Mouse (Mus musculus): ENCODE results near the gene Pdk3. TPM values are rescaled to one million over a fixed set of nuclear protein-coding genes. Genes with fewer than 3 reads are reported as not detected.

Pdk3 gene
- polyA plus RNA-seq, 1 experiment from 2014 or later = 170 TPM

DNA sequence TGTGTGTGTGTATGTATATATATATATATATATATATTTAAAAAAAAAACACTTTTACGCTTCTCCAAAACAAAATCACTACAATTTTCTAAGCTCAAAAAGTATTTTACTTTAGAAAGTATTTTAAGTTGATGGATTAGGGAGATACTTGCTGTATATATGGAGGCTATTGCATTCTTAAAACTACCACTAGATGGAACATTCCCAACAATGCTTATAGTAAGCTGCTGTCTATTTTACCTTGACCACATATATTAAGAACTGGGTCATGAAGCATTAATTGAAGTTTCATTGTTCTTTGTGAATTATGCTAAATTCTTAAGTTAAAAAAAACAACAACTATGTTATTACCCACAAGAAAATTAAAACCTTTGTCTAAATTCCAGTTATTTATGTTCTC is 24.0 kb downstream of the Pdk3 start:
- Histone ChIP-seq H3K36me3 (ENCODE audit: control insufficient read depth, insufficient read depth, low read length) (no peaks in the 10 kb centered on the region), H3K27me3 (ENCODE audit: control insufficient read depth, insufficient read depth, low read length) (peaks cover 6% of the 10 kb centered on the region; the same call in 1 of the 2 replicates), H3K9me3 (replicated peaks; ENCODE audit: control insufficient read depth, low read length) (no peaks in the 10 kb centered on the region), H3K27ac (ENCODE audit: low read depth, low read length) (no peak overlapping the region), H3K4me2 (no peak overlapping the region), H3K4me1 (ENCODE audit: control insufficient read depth, insufficient read depth, low read length) (no peaks in the 10 kb centered on the region), H3K4me3 (ENCODE audit: low read depth, low read length) (no peak overlapping the region), H3K9ac (ENCODE audit: low read depth, low read length) (no peak overlapping the region)
- no peak for ATAC-seq (replicated peaks; ENCODE audit: insufficient number of reproducible peaks, low FRiP score, low TSS enrichment)
- 86% methylated on average over 1 of the region's 1 CpGs for WGBS (ENCODE audit: insufficient replicate concordance)

- Histone ChIP-seq H3K4me3 (ENCODE audit: low read depth, low read length) (no peak overlapping the region), H3K27ac (ENCODE audit: low read depth, low read length) (no peak overlapping the region), H3K9ac (ENCODE audit: low read depth, low read length) (no peak overlapping the region), H3K4me2 (no peak overlapping the region), H3K27me3 (ENCODE audit: control insufficient read depth, insufficient read depth, low read length) (no peaks in the 10 kb centered on the region), H3K36me3 (ENCODE audit: control insufficient read depth, insufficient read depth, low read length) (no peaks in the 10 kb centered on the region), H3K4me1 (ENCODE audit: control insufficient read depth, insufficient read depth, low read length) (no peaks in the 10 kb centered on the region), H3K9me3 (replicated peaks; ENCODE audit: control insufficient read depth, low read length) (no peaks in the 10 kb centered on the region)
- no peak for ATAC-seq (replicated peaks; ENCODE audit: insufficient number of reproducible peaks, low FRiP score, low TSS enrichment)
Observed at GRCm38 (mm10) chrX:93793168-93793567, 38.8 kb downstream of the Pdk3 start.

GRCm38 (mm10) chrX:93789562-93789961 is 42.4 kb downstream of the Pdk3 start:
- WGBS (ENCODE audit: insufficient replicate concordance) = 67% methylated on average over 1 of the region's 1 CpGs
- Histone ChIP-seq H3K4me3 (ENCODE audit: low read depth, low read length) (no peak overlapping the region), H3K9me3 (replicated peaks; ENCODE audit: control insufficient read depth, low read length) (no peaks in the 10 kb centered on the region), H3K4me1 (ENCODE audit: control insufficient read depth, insufficient read depth, low read length) (no peaks in the 10 kb centered on the region), H3K27ac (ENCODE audit: low read depth, low read length) (no peak overlapping the region), H3K36me3 (ENCODE audit: control insufficient read depth, insufficient read depth, low read length) (no peaks in the 10 kb centered on the region), H3K9ac (ENCODE audit: low read depth, low read length) (no peak overlapping the region), H3K27me3 (ENCODE audit: control insufficient read depth, insufficient read depth, low read length) (no peaks in the 10 kb centered on the region), H3K4me2 (no peak overlapping the region)
- no peak for ATAC-seq (replicated peaks; ENCODE audit: insufficient number of reproducible peaks, low FRiP score, low TSS enrichment)

DNA sequence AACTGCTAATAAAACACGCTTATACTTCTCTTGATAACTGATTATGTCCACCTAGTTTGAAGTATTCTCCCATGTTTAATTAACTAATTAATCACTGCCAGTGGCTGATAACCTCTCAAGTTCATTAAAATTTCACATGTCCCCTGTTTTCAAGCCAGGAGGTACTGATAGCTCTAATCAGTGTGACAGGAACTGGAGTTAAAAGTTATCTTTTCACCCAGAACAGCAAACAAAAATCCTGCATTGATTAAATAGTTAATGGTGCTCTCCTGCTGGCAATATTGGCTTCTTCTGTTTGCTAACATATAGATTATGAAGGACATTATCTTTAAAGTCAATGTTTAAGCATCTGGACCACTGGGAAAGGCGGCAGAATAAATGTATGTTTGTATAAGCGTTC is 71.2 kb downstream of the Pdk3 start:
- no peaks in the 10 kb centered on the region for H3K9me3 ChIP-seq (replicated peaks; ENCODE audit: control insufficient read depth, low read length)
- no peak overlapping the region for H3K4me3 ChIP-seq (ENCODE audit: low read depth, low read length)
- no peak for ATAC-seq (replicated peaks; ENCODE audit: insufficient number of reproducible peaks, low FRiP score, low TSS enrichment)
- no peak overlapping the region for H3K27ac ChIP-seq (ENCODE audit: low read depth, low read length)
- H3K9ac ChIP-seq (ENCODE audit: low read depth, low read length) = no peak overlapping the region
- H3K4me1 ChIP-seq (ENCODE audit: control insufficient read depth, insufficient read depth, low read length) = no peaks in the 10 kb centered on the region
- no peak overlapping the region for H3K4me2 ChIP-seq
- 70% methylated on average over 3 of the region's 3 CpGs for WGBS (ENCODE audit: insufficient replicate concordance)
- H3K36me3 ChIP-seq (ENCODE audit: control insufficient read depth, insufficient read depth, low read length) = no peaks in the 10 kb centered on the region
- H3K27me3 ChIP-seq (ENCODE audit: control insufficient read depth, insufficient read depth, low read length) = no peaks in the 10 kb centered on the region

DNA sequence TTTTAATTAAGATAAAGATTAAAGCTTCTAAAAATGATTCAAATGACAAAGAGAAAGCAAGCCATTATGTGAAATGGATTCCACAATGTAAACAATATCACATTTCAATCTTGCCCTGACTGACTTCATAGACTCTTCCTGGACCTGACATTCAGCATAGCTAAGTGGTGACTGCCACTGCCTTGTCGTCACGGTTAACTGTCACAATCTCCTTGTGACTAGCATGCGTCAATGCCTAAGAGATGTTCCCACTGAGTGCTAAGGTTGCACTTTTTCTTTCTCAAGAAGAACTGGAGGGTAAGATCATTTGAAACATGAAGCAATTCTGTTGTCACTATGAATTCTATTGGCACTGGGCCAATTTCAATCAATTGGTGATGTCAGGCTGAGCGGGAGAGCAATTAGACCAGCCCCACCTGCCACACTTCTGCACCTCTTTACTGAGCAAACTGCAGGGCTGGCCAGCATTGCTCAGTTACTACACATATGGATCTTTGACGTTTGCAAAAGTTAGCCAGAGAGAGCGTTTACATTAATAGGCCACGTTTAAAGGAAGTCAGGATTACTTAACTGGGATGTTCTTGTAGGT is 75.0 kb downstream of the Pdk3 start:
- Histone ChIP-seq H3K9ac (ENCODE audit: low read depth, low read length) (no peak overlapping the region), H3K4me2 (no peak overlapping the region), H3K36me3 (ENCODE audit: control insufficient read depth, insufficient read depth, low read length) (no peaks in the 10 kb centered on the region), H3K27me3 (ENCODE audit: control insufficient read depth, insufficient read depth, low read length) (no peaks in the 10 kb centered on the region), H3K27ac (ENCODE audit: low read depth, low read length) (no peak overlapping the region), H3K9me3 (replicated peaks; ENCODE audit: control insufficient read depth, low read length) (no peaks in the 10 kb centered on the region), H3K4me3 (ENCODE audit: low read depth, low read length) (no peak overlapping the region), H3K4me1 (ENCODE audit: control insufficient read depth, insufficient read depth, low read length) (no peaks in the 10 kb centered on the region)
- 57% methylated on average over 7 of the region's 7 CpGs for WGBS (ENCODE audit: insufficient replicate concordance)
- ATAC-seq (replicated peaks; ENCODE audit: insufficient number of reproducible peaks, low FRiP score, low TSS enrichment) = no peak

DNA sequence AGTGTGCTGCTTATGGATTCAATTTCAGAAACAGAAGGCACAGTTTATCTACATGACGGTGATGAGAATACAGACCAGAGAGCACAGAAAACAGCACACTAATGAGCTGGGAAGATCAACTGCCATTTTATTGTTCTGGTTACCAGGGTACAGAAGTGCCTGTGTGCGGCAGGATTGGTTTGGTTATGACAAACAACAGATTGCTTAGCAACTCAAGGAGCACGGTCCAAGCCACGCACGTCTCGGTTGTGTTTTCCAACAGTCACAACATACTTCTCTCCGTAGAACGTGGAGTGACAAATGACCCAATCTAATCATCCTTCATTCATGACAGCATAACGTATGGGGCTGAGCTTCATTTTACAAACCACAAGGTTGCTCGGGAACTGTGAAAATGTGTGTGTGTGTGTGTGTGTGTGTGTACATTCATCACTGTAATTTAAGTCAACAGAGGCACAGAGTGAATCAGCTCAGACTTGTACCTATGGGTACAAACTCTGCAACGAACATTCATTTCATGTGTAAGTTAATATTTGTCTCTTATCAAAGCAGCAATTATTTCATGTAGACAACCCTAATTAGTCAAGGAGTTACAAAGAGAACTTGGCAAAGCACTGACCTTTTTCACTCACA is 76.7 kb downstream of the Pdk3 start:
- H3K9ac ChIP-seq (ENCODE audit: low read depth, low read length) = no peak overlapping the region
- no peak overlapping the region for H3K27ac ChIP-seq (ENCODE audit: low read depth, low read length)
- 69% methylated on average over 11 of the region's 11 CpGs for WGBS (ENCODE audit: insufficient replicate concordance)
- no peak overlapping the region for H3K4me3 ChIP-seq (ENCODE audit: low read depth, low read length)
- no peaks in the 10 kb centered on the region for H3K4me1 ChIP-seq (ENCODE audit: control insufficient read depth, insufficient read depth, low read length)
- no peaks in the 10 kb centered on the region for H3K36me3 ChIP-seq (ENCODE audit: control insufficient read depth, insufficient read depth, low read length)
- no peak for ATAC-seq (replicated peaks; ENCODE audit: insufficient number of reproducible peaks, low FRiP score, low TSS enrichment)
- H3K9me3 ChIP-seq (replicated peaks; ENCODE audit: control insufficient read depth, low read length) = no peaks in the 10 kb centered on the region
- no peaks in the 10 kb centered on the region for H3K27me3 ChIP-seq (ENCODE audit: control insufficient read depth, insufficient read depth, low read length)
- H3K4me2 ChIP-seq = no peak overlapping the region

GRCm38 (mm10) chrX:93750566-93750965 is 81.4 kb downstream of the Pdk3 start:
- Histone ChIP-seq H3K27ac (ENCODE audit: low read depth, low read length) (no peak overlapping the region), H3K9me3 (replicated peaks; ENCODE audit: control insufficient read depth, low read length) (no peaks in the 10 kb centered on the region), H3K36me3 (ENCODE audit: control insufficient read depth, insufficient read depth, low read length) (no peaks in the 10 kb centered on the region), H3K4me3 (ENCODE audit: low read depth, low read length) (no peak overlapping the region), H3K9ac (ENCODE audit: low read depth, low read length) (no peak overlapping the region), H3K4me1 (ENCODE audit: control insufficient read depth, insufficient read depth, low read length) (no peaks in the 10 kb centered on the region), H3K27me3 (ENCODE audit: control insufficient read depth, insufficient read depth, low read length) (no peaks in the 10 kb centered on the region), H3K4me2 (no peak overlapping the region)
- no peak for ATAC-seq (replicated peaks; ENCODE audit: insufficient number of reproducible peaks, low FRiP score, low TSS enrichment)
- 79% methylated on average over 6 of the region's 6 CpGs for WGBS (ENCODE audit: insufficient replicate concordance)

DNA sequence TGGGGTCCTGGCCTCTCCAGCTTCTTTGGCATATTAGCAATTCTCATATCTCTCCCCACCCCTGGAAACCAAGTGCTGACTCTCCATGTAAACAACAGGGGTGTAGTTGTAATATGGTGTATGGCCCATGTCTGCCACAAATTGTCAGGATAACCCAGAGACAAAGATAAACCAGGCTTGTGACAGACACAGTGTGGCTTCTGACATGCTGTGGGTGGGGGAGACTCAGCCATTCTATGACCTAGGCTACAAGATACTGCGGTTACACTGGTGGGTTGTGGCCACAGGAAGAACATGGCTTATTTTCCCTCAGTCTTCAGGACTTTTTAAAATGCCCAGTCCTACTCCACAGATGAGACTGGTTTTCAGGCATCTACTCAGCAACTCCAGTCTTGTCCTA is 82.8 kb downstream of the Pdk3 start:
- no peak overlapping the region for H3K9ac ChIP-seq (ENCODE audit: low read depth, low read length)
- no peak for ATAC-seq (replicated peaks; ENCODE audit: insufficient number of reproducible peaks, low FRiP score, low TSS enrichment)
- H3K27ac ChIP-seq (ENCODE audit: low read depth, low read length) = no peak overlapping the region
- no peaks in the 10 kb centered on the region for H3K27me3 ChIP-seq (ENCODE audit: control insufficient read depth, insufficient read depth, low read length)
- 100% methylated on average over 1 of the region's 1 CpGs for WGBS (ENCODE audit: insufficient replicate concordance)
- no peaks in the 10 kb centered on the region for H3K9me3 ChIP-seq (replicated peaks; ENCODE audit: control insufficient read depth, low read length)
- H3K4me3 ChIP-seq (ENCODE audit: low read depth, low read length) = no peak overlapping the region
- no peaks in the 10 kb centered on the region for H3K36me3 ChIP-seq (ENCODE audit: control insufficient read depth, insufficient read depth, low read length)
- H3K4me2 ChIP-seq = no peak overlapping the region
- no peaks in the 10 kb centered on the region for H3K4me1 ChIP-seq (ENCODE audit: control insufficient read depth, insufficient read depth, low read length)
